Mouse (Mus musculus): Measurements from ENCODE around the gene Phox2b. TPM values are rescaled to one million over a fixed set of nuclear protein-coding genes. Genes with fewer than 3 reads are reported as not detected.

The Phox2b gene
- total RNA-seq, 2 experiments from 2014 or later = not detected

DNA sequence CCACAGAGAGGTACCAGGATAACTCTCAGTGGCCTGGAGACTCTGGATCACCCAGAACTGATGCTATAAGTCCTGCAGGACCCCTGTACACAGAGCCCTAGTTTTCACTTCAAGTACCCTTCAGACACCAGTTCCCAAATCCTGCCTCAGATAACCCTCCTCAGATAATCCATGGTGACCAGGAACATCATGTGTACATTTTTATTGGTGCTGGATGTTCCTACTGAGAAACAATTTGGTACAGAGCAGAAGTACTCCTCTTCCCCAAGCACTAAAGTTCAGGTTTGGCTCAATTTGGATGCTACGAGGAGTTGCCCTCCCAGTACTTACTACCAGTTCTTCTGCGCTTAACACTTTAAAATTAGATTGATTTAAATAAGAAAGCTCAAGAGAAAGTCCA is 5.1 kb downstream of the Phox2b start:
- ATAC-seq (replicated peaks; ENCODE audit: poor library complexity) = no peak

DNA sequence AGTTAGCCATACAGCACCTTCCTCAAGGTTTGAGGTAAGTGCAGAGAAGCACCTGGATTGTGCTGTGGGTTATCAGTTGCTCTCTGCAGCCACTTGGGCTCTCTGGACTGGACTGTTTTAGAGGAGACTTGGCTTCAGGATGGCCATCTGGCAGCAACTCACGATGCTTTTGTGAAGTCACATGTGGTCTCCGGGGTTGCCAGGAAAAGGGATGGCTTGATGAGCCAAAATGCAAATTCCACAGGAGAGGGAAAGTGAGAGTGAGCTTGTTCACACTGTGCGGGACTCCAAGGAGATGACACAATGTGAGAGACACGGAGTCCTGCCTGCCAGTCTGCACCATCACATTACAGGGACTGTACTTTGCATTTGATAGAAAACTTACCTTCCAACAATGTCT is 7.3 kb downstream of the Phox2b start:
- ATAC-seq (replicated peaks; ENCODE audit: poor library complexity) = no peak

DNA sequence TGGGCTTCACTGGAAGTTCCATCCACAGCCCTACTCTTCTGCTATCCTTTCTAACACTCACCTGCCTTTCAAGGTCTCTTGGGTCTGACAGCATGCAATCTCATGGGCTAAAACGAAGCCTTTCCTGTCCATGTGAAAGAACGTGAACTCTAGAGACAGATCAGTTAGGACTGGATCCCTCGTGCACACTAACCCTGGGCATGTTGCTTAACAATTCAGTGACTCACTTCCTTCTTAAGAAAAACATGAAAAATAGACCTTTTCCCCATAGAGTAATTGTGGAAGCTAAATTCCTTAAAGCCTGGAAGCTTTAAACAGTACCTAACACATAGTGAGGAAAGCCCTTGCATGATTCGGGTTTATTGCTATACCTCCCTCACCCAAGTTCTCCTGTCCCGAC is 8.2 kb downstream of the Phox2b start:
- peak; percentile 71; the same call in 1 of the 2 replicates for ATAC-seq (replicated peaks; ENCODE audit: poor library complexity)

DNA sequence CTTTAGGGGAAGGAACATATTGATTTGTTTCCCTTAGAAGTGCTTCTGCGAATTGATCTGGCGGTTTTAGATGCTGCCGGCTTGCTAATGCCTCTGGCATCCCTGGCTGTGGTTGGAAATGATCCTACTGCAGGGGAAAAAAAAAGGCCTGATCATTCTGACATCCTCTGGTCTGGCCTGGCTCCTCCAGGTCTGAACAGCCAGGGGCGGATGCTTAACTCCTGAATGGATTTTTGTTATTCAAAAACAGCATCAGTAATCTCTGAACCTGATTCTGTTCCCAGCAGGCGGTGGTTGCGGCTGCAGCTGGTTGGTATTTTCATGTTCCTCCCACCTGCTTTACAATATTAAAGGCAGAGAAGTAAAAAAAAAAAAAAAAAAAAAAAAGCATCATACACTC is 16.0 kb downstream of the Phox2b start:
- no peak for ATAC-seq (replicated peaks; ENCODE audit: poor library complexity)

DNA sequence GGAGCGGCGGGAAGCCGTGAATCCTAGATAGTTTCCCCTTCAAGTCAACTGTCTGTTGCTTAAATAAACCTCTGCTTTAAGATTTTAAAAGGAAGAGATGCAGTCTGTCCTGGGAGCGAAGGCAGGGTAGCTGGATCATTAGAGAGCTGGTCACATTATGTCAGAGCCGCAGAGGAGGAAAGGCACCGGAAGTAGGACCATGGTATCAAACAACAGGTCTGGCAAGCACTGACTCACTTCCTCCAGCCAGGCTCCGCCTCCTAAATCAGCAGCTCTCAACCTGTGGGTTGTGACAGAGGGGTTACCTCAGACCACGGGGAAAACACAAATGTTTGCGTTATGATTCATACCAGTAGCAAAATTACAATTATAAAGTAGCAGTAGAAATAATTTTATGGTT is 35.5 kb downstream of the Phox2b start:
- peak; percentile 34; the same call in 1 of the 2 replicates for ATAC-seq (replicated peaks; ENCODE audit: poor library complexity)

DNA sequence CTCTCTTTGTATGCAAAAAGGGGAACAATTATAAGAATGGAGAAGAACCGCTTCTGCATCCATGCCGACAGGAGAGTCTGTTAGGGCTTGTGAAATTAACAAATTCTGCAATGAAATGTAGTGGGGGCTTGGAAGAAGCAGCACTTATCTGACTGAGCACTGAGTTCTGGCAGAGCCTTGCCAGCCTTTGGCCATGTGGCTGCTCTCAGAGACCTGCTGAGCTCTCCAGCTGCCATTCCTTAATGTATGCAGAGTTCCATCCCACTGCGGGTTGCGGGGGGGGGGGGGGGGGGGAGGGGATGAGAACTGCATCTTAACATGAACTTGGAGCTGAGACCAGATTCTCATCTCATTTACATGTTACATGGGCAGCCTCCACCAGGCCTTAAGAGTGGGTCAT is 38.6 kb downstream of the Phox2b start:
- ATAC-seq (replicated peaks; ENCODE audit: poor library complexity) = peak; percentile 34

DNA sequence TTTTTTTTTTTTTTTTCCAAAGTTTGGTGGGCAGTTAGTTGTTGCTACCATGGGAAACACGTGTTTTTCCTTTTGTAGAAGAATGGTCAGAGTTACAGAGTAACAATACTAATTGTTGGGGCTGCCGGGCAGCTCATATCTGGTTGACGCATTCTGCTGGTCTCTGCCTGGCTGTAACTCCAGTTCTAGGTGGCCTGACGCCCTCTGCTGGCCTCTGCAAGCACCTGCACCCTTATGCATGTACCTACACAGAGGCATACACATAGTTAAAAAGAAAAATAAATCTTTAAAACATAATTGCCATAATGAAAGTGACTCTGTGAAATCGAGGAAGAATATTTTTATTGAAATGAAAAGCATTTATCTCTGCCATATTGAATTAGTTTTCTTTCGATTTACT is 41.3 kb downstream of the Phox2b start:
- no peak for ATAC-seq (replicated peaks; ENCODE audit: poor library complexity)

DNA sequence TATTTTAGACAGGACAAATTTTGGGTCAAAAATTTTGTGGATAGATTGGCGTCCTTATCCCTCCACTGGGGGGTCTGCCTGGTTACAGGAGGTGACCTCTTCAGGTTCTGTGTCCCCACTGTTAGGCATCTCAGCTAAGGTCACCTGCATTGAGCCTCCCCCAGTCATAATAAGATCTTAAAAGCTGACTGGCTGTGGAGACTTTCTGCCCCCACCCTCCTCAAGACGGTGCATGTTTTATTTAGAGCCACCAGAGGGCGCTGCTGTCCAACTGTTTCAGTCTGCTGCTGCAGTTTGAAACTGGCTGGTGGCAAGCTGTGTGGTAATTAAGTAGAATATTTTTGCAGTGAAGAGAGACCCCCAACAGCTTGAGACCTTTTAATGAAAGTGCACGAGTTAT is 51.1 kb downstream of the Phox2b start:
- peak; percentile 81 for ATAC-seq (replicated peaks; ENCODE audit: poor library complexity)

Other genes with a start within 250 kb of the Phox2b start
- 127 and 143 TPM in 2 replicates for gene Tmem33, start 161.3 kb upstream of the Phox2b start, total RNA-seq (2015)
- gene Tmem33, start 161.3 kb upstream of the Phox2b start, total RNA-seq (2017) = 47.1 and 57.8 TPM in 2 replicates
- gene Slc30a9, start 207.7 kb upstream of the Phox2b start, total RNA-seq (2015) = 23.6 and 28.2 TPM in 2 replicates
- 28.5 and 37.9 TPM in 2 replicates for gene Slc30a9, start 207.7 kb upstream of the Phox2b start, total RNA-seq (2017)

Measured in megakaryocyte progenitor cell, adult 5-6 weeks (primary cell).